Mouse (Mus musculus) heart, adult 9 months (tissue): ENCODE results near the gene Ndufs2.

ENCODE experiments used
- DNase-seq, 2 experiments: peaks; one replicate each; pipeline ENCODE4 v3.0.0; 2022; ENCODE audit warnings: low spot score in 2 of 2

Ndufs2 gene

GRCm38 (mm10) chr1:171231844-171232243 is 19.3 kb downstream of the Ndufs2 start:
- no peak for DNase-seq

- DNase-seq: no peak
These were observed 21.0 kb downstream of the Ndufs2 start for GRCm38 (mm10) chr1:171230215-171230614.

GRCm38 (mm10) chr1:171229750-171230149 is 21.4 kb downstream of the Ndufs2 start:
- no peak for DNase-seq

- DNase-seq: no peak
These were observed 23.3 kb downstream of the Ndufs2 start for GRCm38 (mm10) chr1:171227879-171228278.

GRCm38 (mm10) chr1:171226780-171227179 is 24.4 kb downstream of the Ndufs2 start:
- no peak for DNase-seq

- DNase-seq: no peak
These were observed 26.3 kb downstream of the Ndufs2 start, which contains the start of gene Apoa2 for GRCm38 (mm10) chr1:171224857-171225256. Gene Apoa2, plus strand, starts transcription at chr1:171225054.

GRCm38 (mm10) chr1:171223796-171224195 is 27.4 kb downstream of the Ndufs2 start:
- no peak for DNase-seq

GRCm38 (mm10) chr1:171223168-171223567 is 28.0 kb downstream of the Ndufs2 start:
- DNase-seq: no peak

- peak; percentile 99 to 100 for DNase-seq
These were observed 28.7 kb downstream of the Ndufs2 start, which contains the start of gene Tomm40l for GRCm38 (mm10) chr1:171222238-171223155. Gene Tomm40l, minus strand, starts transcription at chr1:171222514.

- peak in 1 of 2 experiments; percentile 30 for DNase-seq
These were observed 29.7 kb downstream of the Ndufs2 start for GRCm38 (mm10) chr1:171221281-171222193.

GRCm38 (mm10) chr1:171220871-171221270 is 30.3 kb downstream of the Ndufs2 start:
- peak; percentile 67 to 82 for DNase-seq

- DNase-seq: no peak
These were observed 34.8 kb downstream of the Ndufs2 start for GRCm38 (mm10) chr1:171216241-171216955.

GRCm38 (mm10) chr1:171213801-171214496 is 37.2 kb downstream of the Ndufs2 start, which contains the start of gene Nr1i3:
Gene Nr1i3, plus strand, starts transcription at chr1:171213970.
- DNase-seq: no peak

GRCm38 (mm10) chr1:171212854-171213253 is 38.3 kb downstream of the Ndufs2 start:
- DNase-seq: no peak

- DNase-seq: no peak
These were observed 41.8 kb downstream of the Ndufs2 start for GRCm38 (mm10) chr1:171209409-171209808.

- DNase-seq: peak in 1 of 2 experiments; percentile 58
These were observed 45.3 kb downstream of the Ndufs2 start for GRCm38 (mm10) chr1:171205704-171206493.

- no peak for DNase-seq
These were observed 46.9 kb downstream of the Ndufs2 start for GRCm38 (mm10) chr1:171204249-171204644.

- no peak for DNase-seq
These were observed 47.5 kb downstream of the Ndufs2 start for GRCm38 (mm10) chr1:171203471-171204248.

GRCm38 (mm10) chr1:171200769-171201168 is 50.4 kb downstream of the Ndufs2 start:
- no peak for DNase-seq
